Mouse (Mus musculus) cerebellum, adult 8-10 months (tissue): Measurements from ENCODE around the gene Tpm4.

ENCODE experiments used
- DNase-seq: peaks from one replicate; pipeline ENCODE4 v3.0.0; 2022

The Tpm4 gene

GRCm38 (mm10) chr8:72144345-72144975, 9.7 kb downstream of the Tpm4 start:
- no peak for DNase-seq

GRCm38 (mm10) chr8:72145511-72145910, 10.7 kb downstream of the Tpm4 start:
- DNase-seq: no peak

GRCm38 (mm10) chr8:72146056-72146455, 11.3 kb downstream of the Tpm4 start:
- DNase-seq: no peak

- DNase-seq: no peak
Measured at GRCm38 (mm10) chr8:72146556-72146955, 11.8 kb downstream of the Tpm4 start.

GRCm38 (mm10) chr8:72147266-72147665, 12.5 kb downstream of the Tpm4 start:
- DNase-seq: no peak

GRCm38 (mm10) chr8:72149056-72149455, 14.3 kb downstream of the Tpm4 start:
- no peak for DNase-seq

GRCm38 (mm10) chr8:72151418-72152078, 16.8 kb downstream of the Tpm4 start:
- no peak for DNase-seq

GRCm38 (mm10) chr8:72153382-72153781, 18.6 kb downstream of the Tpm4 start:
- no peak for DNase-seq

- DNase-seq: no peak
Measured at GRCm38 (mm10) chr8:72158096-72158495, 23.3 kb downstream of the Tpm4 start.

GRCm38 (mm10) chr8:72158726-72159125, 24.0 kb downstream of the Tpm4 start:
- DNase-seq: no peak

GRCm38 (mm10) chr8:72160007-72160406, 25.2 kb downstream of the Tpm4 start:
- DNase-seq: no peak

GRCm38 (mm10) chr8:72160707-72161697, 26.2 kb downstream of the Tpm4 start, which contains the start of gene Rab8a:
Rab8a (plus strand) TSS chr8:72161200.
- DNase-seq: peak; percentile 100

GRCm38 (mm10) chr8:72162821-72163220, 28.0 kb downstream of the Tpm4 start:
- no peak for DNase-seq

GRCm38 (mm10) chr8:72169098-72169668, 34.4 kb downstream of the Tpm4 start:
- DNase-seq: no peak

GRCm38 (mm10) chr8:72169681-72170249, 35.0 kb downstream of the Tpm4 start:
- no peak for DNase-seq

- peak; percentile 76 for DNase-seq
Measured at GRCm38 (mm10) chr8:72177346-72177925, 42.7 kb downstream of the Tpm4 start.

GRCm38 (mm10) chr8:72183554-72184202, 48.9 kb downstream of the Tpm4 start:
- no peak for DNase-seq

- DNase-seq: no peak
Measured at GRCm38 (mm10) chr8:72187793-72188331, 53.1 kb downstream of the Tpm4 start.

- DNase-seq: no peak
Measured at GRCm38 (mm10) chr8:72189417-72190214, 54.8 kb downstream of the Tpm4 start, which contains the start of gene Hsh2d. Hsh2d (plus strand) TSS chr8:72189638.

GRCm38 (mm10) chr8:72190215-72190539, 55.4 kb downstream of the Tpm4 start:
- no peak for DNase-seq

GRCm38 (mm10) chr8:72192065-72192464, 57.3 kb downstream of the Tpm4 start:
- DNase-seq: no peak
